Mouse (Mus musculus) heart, embryonic 10.5 days (tissue): ENCODE measurements at regions not wholly inside any gene's neighbourhood (a gene's known extent, or its start where the extent isn't known, plus 50 kb on each side); places are given as distances from the start of the nearest gene placed in this dataset.

Experiments
- DNase-seq: peaks from one replicate; pipeline ENCODE4 v3.0.0-alpha.2; 2017; ENCODE audit warnings: low spot score
- H3K27ac ChIP-seq: fragments of 300-500 bp; sonication (generic); 2 replicates; pipeline ENCODE4 v1.5.1; 2016; ENCODE audit warnings: mild to moderate bottlenecking
- H3K27me3 ChIP-seq: fragments of 300-500 bp; sonication (generic); 2 replicates; pipeline ENCODE4 v1.6.1; 2016; ENCODE audit warnings: mild to moderate bottlenecking; ENCODE audit not compliant: poor library complexity, insufficient read depth, severe bottlenecking
- H3K36me3 ChIP-seq: fragments of 300-500 bp; sonication (generic); 2 replicates; pipeline ENCODE4 v1.6.1; 2016; ENCODE audit warnings: mild to moderate bottlenecking, moderate library complexity
- H3K4me1 ChIP-seq: fragments of 300-500 bp; sonication (generic); 2 replicates; pipeline ENCODE4 v1.6.1; 2016; ENCODE audit warnings: mild to moderate bottlenecking
- H3K4me3 ChIP-seq: fragments of 300-500 bp; sonication (generic); 2 replicates; pipeline ENCODE4 v1.5.1; 2016; ENCODE audit warnings: mild to moderate bottlenecking, moderate library complexity
- H3K9me3 ChIP-seq: fragments of 300-500 bp; sonication (generic); 2 replicates; pipeline ENCODE4 v1.6.1; 2016; ENCODE audit warnings: mild to moderate bottlenecking, moderate library complexity
- WGBS: fragments of 180-500 bp; shearing (Covaris S2); methylation state at CpG from one replicate; pipeline ENCODE4 v1.1.7; 2016; 5-methylcytosine and 5-hydroxymethylcytosine counted together

DNA sequence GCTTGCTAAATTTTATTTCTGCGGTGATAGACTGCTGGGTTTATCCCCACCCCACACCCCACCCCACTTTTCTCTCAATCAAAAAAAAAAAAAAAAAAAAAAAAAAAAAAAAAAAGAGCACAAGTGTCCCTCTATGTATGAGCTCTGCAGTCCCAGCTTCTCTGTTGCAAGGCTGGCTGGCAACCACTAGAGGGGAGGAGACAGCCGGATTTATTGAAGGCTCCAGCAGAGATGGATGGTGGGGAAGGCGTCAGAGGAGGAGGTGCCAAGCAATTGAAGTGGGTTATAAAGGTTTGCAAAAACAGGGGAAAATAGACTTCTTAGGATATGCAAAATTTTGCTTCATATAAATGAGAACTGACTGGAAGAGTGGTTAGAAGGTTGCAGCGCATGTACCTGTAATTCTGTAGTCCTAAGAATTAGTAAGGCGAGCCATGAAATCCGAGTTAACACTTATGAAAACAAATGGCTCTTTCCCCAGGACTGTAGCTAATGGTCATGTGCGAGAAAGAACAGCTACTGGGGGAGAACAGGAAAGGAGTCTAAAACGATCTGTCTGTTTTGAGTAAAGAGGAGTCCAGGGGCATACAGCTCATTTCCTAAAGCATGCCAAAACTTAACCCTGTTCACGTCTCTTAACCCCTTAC lies 885.1 kb upstream of the Pou3f3 start:
- Histone ChIP-seq H3K27me3 (no peaks in the 10 kb centered on the region), H3K36me3 (no peaks in the 10 kb centered on the region), H3K9me3 (no peaks in the 10 kb centered on the region), H3K4me1 (0 out of 2 replicates have a peak, but pooled peaks cover 3% of the 10 kb centered on the region), H3K27ac (no peak overlapping the region; the same call in 1 of the 2 replicates), H3K4me3 (peak overlapping the region; percentile 42)
- WGBS, result 17% methylated on average over 9 of the region's 9 CpGs
- peak; percentile 86 for DNase-seq

DNA sequence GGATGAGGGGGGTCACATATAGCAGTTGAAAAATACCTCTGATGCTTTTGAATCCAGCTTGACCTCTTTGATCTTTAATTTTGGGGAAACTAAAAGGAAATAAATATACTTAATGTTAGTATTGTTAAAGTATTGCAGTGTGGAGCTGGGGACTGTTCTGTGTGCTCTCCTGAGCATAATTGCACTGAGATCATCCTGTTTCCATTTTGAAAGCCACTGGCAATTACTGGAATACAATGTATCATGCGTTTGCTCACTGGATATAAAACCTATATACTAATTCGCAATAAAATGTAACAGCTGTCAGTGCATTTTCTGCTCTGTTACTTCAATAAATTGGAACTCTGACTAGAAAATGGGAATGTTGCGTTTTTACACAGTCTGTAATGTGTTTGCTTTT lies 884.4 kb upstream of the Pou3f3 start:
- WGBS, result 83% methylated on average over 3 of the region's 3 CpGs
- DNase-seq, result no peak
- H3K4me1 ChIP-seq, result 0 out of 2 replicates have a peak, but pooled peaks cover 3% of the 10 kb centered on the region
- H3K9me3 ChIP-seq, result no peaks in the 10 kb centered on the region
- H3K27ac ChIP-seq, result no peak overlapping the region
- no peak overlapping the region for H3K4me3 ChIP-seq
- no peaks in the 10 kb centered on the region for H3K27me3 ChIP-seq
- H3K36me3 ChIP-seq, result no peaks in the 10 kb centered on the region

DNA sequence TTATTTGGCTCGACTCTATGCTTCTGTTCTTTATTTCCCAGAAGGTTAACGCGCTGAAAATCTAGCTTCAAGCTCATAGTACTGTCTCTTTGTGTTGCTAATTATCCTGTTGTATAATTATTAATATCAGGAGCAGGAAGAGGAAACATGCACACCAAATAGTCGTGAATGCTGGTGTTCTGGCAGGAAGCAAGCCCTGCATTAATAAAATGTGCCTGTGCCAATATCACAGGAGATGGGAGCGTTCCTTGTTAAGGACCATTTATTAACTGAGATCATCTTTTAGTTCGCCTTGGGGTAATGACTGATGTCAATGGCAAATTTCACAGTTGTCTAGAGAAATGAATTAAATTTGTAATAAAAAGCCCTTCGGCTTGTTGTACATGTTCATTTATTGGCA lies 883.5 kb upstream of the Pou3f3 start:
- 78% methylated on average over 7 of the region's 7 CpGs for WGBS
- no peak overlapping the region for H3K4me3 ChIP-seq
- H3K4me1 ChIP-seq, result 0 out of 2 replicates have a peak, but pooled peaks cover 3% of the 10 kb centered on the region
- H3K36me3 ChIP-seq, result no peaks in the 10 kb centered on the region
- no peaks in the 10 kb centered on the region for H3K9me3 ChIP-seq
- DNase-seq, result no peak
- H3K27ac ChIP-seq, result no peak overlapping the region
- no peaks in the 10 kb centered on the region for H3K27me3 ChIP-seq

DNA sequence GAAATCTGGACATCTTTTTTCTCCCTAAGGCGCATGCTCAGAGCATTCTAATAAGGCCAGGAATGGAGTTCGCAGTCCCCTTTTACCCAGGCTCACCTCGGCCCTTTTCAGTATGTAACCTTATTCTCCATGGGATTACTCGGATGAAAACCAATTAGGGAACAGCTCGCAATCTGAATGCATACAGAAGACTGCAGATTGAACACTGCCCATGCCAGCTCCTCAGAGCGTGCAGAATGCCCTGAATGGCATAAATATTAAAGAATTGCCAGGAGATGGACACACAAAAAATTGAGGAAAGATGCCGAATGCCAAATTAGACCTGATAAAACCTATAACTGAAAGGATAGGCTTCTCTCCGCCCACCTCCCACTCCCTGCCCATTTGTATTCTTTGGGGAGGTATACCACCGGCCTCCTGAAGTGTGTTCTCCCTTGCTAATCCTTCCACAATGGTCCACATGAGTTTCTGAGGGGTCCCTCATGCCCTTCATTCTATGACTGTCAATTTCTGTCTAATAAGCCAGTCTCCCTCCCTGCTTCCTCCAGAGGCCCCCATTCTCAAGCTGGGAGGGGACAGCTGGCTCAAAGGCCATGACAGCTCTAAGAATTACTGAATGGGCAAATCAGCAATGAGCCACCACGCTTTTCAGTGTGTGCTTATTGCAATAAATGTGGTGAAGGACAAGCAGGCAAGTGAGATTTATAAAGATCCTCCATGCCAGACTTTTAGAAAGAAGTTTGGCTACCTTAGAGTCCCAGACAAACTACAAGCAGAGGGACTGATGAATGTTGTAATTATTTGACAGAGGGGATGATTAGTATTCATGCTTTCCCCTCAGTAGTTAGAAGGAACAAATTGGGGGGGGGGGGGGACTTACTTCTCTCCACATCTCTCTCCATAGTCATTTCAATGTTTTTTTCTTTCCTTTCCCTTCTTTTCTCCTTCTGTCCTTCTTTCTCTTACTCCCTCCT lies 881.2 kb upstream of the Pou3f3 start:
- H3K36me3 ChIP-seq, result no peaks in the 10 kb centered on the region
- WGBS, result 74% methylated on average over 10 of the region's 10 CpGs

DNA sequence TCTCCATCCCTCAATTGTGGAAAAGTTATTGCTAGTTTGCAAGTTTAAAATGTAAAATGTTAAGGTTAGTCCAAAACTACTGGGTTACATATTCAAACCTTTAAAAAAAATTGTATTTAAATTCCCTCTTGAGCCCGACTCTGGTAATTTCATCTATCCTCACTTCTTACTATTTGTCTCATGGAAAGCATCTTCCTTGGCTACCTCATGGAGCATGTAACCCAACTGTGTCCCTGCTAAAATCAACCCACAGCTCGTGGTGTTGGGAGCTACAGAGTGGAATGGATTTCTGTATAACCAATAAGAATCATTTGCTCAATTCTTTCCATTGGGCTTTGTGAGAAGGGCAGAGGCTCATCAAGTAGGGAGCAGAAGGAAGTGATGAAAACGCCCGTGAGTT lies 880.5 kb upstream of the Pou3f3 start:
- no peaks in the 10 kb centered on the region for H3K27me3 ChIP-seq
- no peak overlapping the region for H3K4me3 ChIP-seq
- no peak overlapping the region for H3K27ac ChIP-seq
- no peaks in the 10 kb centered on the region for H3K9me3 ChIP-seq
- 79% methylated on average over 4 of the region's 4 CpGs for WGBS
- H3K36me3 ChIP-seq, result no peaks in the 10 kb centered on the region
- H3K4me1 ChIP-seq, result no peaks in the 10 kb centered on the region
- no peak for DNase-seq

More for the DNA sequence above, 881.2 kb upstream of the Pou3f3 start:
- no peak overlapping the region for H3K27ac ChIP-seq
- H3K27me3 ChIP-seq, result no peaks in the 10 kb centered on the region
- DNase-seq, result no peak
- no peaks in the 10 kb centered on the region for H3K4me1 ChIP-seq
- H3K9me3 ChIP-seq, result no peaks in the 10 kb centered on the region
- H3K4me3 ChIP-seq, result no peak overlapping the region

DNA sequence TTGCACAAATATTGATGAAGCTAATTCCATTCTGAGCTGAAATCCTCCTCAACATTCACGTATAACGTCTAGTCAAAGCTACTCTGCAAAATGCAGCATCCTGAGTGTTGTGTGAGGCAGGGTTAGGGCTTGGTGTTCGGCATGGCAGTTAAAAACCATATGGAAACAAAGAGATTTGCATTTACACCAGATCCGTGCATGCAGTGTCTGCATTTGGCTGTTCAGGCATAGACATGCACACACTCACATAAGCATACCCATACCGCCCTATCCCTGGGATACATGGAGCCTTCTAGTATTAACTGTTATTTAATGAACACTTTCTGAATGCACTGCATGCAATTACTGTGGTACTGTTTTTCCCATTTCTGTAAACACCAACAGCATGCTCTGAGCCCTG lies 872.8 kb upstream of the Pou3f3 start:
- H3K9me3 ChIP-seq, result no peaks in the 10 kb centered on the region
- WGBS, result 79% methylated on average over 5 of the region's 5 CpGs
- no peaks in the 10 kb centered on the region for H3K36me3 ChIP-seq
- H3K27ac ChIP-seq, result no peak overlapping the region
- H3K4me3 ChIP-seq, result no peak overlapping the region
- H3K27me3 ChIP-seq, result no peaks in the 10 kb centered on the region
- H3K4me1 ChIP-seq, result no peaks in the 10 kb centered on the region
- DNase-seq, result no peak

DNA sequence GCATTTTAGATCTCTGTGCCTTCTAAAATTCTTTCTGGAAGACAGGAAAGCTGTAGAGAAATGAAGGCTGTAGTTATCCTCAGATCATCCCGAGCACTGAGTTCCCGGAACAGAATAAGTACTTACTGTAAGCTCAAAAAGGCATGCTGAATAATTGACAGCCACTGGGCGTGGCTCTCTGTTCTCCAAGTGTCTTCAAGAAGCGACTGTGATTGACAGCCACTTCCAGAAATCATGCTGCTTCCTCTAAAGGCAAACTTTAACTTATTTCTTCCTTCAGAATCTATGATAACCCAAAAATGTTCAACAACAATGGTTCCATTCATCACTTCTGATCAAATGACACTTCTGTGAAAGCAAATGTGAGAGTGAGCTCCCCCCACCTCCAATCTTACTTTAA lies 870.3 kb upstream of the Pou3f3 start:
- H3K27me3 ChIP-seq, result no peaks in the 10 kb centered on the region
- 65% methylated on average over 4 of the region's 4 CpGs for WGBS
- no peaks in the 10 kb centered on the region for H3K9me3 ChIP-seq
- H3K36me3 ChIP-seq, result no peaks in the 10 kb centered on the region
- H3K27ac ChIP-seq, result no peak overlapping the region
- H3K4me1 ChIP-seq, result no peaks in the 10 kb centered on the region
- no peak for DNase-seq
- H3K4me3 ChIP-seq, result no peak overlapping the region

DNA sequence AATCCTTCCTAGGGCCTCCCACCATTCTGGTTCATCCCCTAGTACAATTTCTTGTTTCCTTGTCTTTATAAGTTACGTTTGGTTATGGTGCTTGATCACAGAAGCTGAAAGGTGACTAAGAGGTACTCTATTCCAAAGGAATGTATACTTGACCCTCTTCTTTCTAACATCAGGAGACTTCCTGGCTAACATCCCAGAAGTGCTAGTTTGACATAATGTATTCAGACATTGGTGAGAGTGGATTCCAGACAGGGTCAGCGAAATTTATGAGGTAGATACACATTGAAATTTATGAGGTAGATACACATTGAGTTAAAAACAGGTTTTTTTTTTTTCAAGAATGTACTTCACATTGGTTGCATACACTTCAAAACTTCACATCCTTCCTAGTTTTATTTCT lies 863.9 kb upstream of the Pou3f3 start:
- Histone ChIP-seq H3K9me3 (no peaks in the 10 kb centered on the region), H3K4me3 (no peak overlapping the region), H3K27ac (no peak overlapping the region), H3K27me3 (no peaks in the 10 kb centered on the region), H3K36me3 (no peaks in the 10 kb centered on the region), H3K4me1 (no peaks in the 10 kb centered on the region)
- WGBS, result 80% methylated on average over 2 of the region's 2 CpGs
- DNase-seq, result no peak
